Mouse (Mus musculus) mouse embryonic stem cell (cell line): ENCODE data around the gene Kcmf1.
"Not testable (repeated sequence)": the region's sequence is repeated elsewhere in the genome, so short reads cannot be mapped to it uniquely, and the experiment has no call there.

Experiments
- in situ Hi-C, 2 experiments: fragments of 300-500 bp; cut with MboI; formaldehyde crosslinking; loops; 1 replicate in 1 of 2; 3 replicates in 1 of 2; pipeline ENCODE4 v1.14.3; 2019 to 2020; ENCODE audit warnings: low sequenced_read_pairs in 2 of 2, low pct_unique_long_range_greater_than_20kb in 1 of 2, mixed read lengths in 1 of 2; ENCODE audit not compliant: unreplicated experiment in 1 of 2

Kcmf1 gene

GRCm38 (mm10) chr6:72867746-72868145 is 32.0 kb downstream of the Kcmf1 start:
- in situ Hi-C loops = no loop called here

- in situ Hi-C loops = no loop called here
Observed at GRCm38 (mm10) chr6:72866232-72866631, 33.5 kb downstream of the Kcmf1 start.

- in situ Hi-C loops = not testable (repeated sequence)
Observed at GRCm38 (mm10) chr6:72862686-72863085, 37.1 kb downstream of the Kcmf1 start.

GRCm38 (mm10) chr6:72854256-72854655 is 45.5 kb downstream of the Kcmf1 start:
- in situ Hi-C loops = no loop called here

- in situ Hi-C loops = no loop called here
Observed at GRCm38 (mm10) chr6:72852180-72852579, 47.6 kb downstream of the Kcmf1 start.

- in situ Hi-C loops = no loop called here
Observed at GRCm38 (mm10) chr6:72851633-72852032, 48.1 kb downstream of the Kcmf1 start.

GRCm38 (mm10) chr6:72841986-72842502 is 57.7 kb downstream of the Kcmf1 start:
- in situ Hi-C loops = loop anchor here (25.0 kb wide), 2 partner anchors 280 to 430 kb away; partner anchors contain the start of gene Ggcx (in 1 of the 2)

GRCm38 (mm10) chr6:72840867-72841780 is 58.7 kb downstream of the Kcmf1 start:
- in situ Hi-C loops = loop anchor here (25.0 kb wide), 2 partner anchors 279 to 429 kb away; partner anchors contain the start of gene Ggcx (in 1 of the 2)

GRCm38 (mm10) chr6:72837756-72838155 is 62.0 kb downstream of the Kcmf1 start:
- in situ Hi-C loops = loop anchor here (10.0 to 25.0 kb wide), 3 partner anchors 275 to 425 kb away; partner anchors contain the start of gene Ggcx (in 1 of the 2)

GRCm38 (mm10) chr6:72834518-72834917 is 65.3 kb downstream of the Kcmf1 start:
- in situ Hi-C loops = loop anchor here (5.0 to 25.0 kb wide), 4 partner anchors 272 to 422 kb away; partner anchors contain the start of gene Ggcx (in 1 of the 2)

GRCm38 (mm10) chr6:72831858-72832257 is 67.9 kb downstream of the Kcmf1 start:
- in situ Hi-C loops = loop anchor here (5.0 to 25.0 kb wide), 4 partner anchors 270 to 420 kb away; partner anchors contain the start of gene Ggcx (in 1 of the 2)

GRCm38 (mm10) chr6:72831276-72831675 is 68.5 kb downstream of the Kcmf1 start:
- in situ Hi-C loops = loop anchor here (5.0 to 25.0 kb wide), 4 partner anchors 269 to 419 kb away; partner anchors contain the start of gene Ggcx (in 1 of the 2)

GRCm38 (mm10) chr6:72828857-72829256 is 70.9 kb downstream of the Kcmf1 start:
- in situ Hi-C loops = loop anchor here (25.0 kb wide), 2 partner anchors 267 to 417 kb away; partner anchors contain the start of gene Ggcx (in 1 of the 2)

GRCm38 (mm10) chr6:72828037-72828436 is 71.7 kb downstream of the Kcmf1 start:
- in situ Hi-C loops = loop anchor here (25.0 kb wide), 2 partner anchors 266 to 416 kb away; partner anchors contain the start of gene Ggcx (in 1 of the 2)

- in situ Hi-C loops = loop anchor here (25.0 kb wide), 2 partner anchors 263 to 413 kb away; partner anchors contain the start of gene Ggcx (in 1 of the 2)
Observed at GRCm38 (mm10) chr6:72825762-72826161, 74.0 kb downstream of the Kcmf1 start.

- in situ Hi-C loops = loop anchor here (25.0 kb wide), 2 partner anchors 263 to 413 kb away; partner anchors contain the start of gene Ggcx (in 1 of the 2)
Observed at GRCm38 (mm10) chr6:72824971-72825737, 74.6 kb downstream of the Kcmf1 start.

- in situ Hi-C loops = no loop called here
Observed at GRCm38 (mm10) chr6:72813456-72813855, 86.3 kb downstream of the Kcmf1 start.

- in situ Hi-C loops = no loop called here
Observed at GRCm38 (mm10) chr6:72810248-72810647, 89.5 kb downstream of the Kcmf1 start.
